Mouse (Mus musculus) liver, postnatal 0 days (tissue): ENCODE data around the gene Bricd5. TPM values are rescaled to one million over a fixed set of nuclear protein-coding genes. Genes with fewer than 3 reads are reported as not detected.

Experiments
- ATAC-seq: fragments of 200-750 bp; cut with Nextera tagmentation; 2 replicates; pipeline ENCODE4 v1.8.0; 2017; ENCODE audit warnings: mild to moderate bottlenecking, moderate library complexity
- DNase-seq: peaks from one replicate; pipeline ENCODE4 v3.0.0-alpha.2; 2016
- H3K27ac ChIP-seq: fragments of 300-500 bp; sonication (generic); 2 replicates; pipeline ENCODE4 v1.5.1; 2014; ENCODE audit warnings: antibody characterized with exemption, moderate library complexity, mild to moderate bottlenecking, low read depth
- H3K27me3 ChIP-seq: fragments of 300-500 bp; sonication (generic); 2 replicates; pipeline ENCODE4 v1.6.1; 2014; ENCODE audit warnings: low read length, control low read depth, mixed read lengths; ENCODE audit not compliant: insufficient read depth
- H3K36me3 ChIP-seq: fragments of 300-500 bp; sonication (generic); replicated peaks from 2 replicates; pipeline ENCODE4 v1.6.1; 2014; ENCODE audit warnings: mild to moderate bottlenecking, control low read depth, low read length, moderate library complexity, mixed read lengths; ENCODE audit not compliant: insufficient read depth
- H3K4me1 ChIP-seq: fragments of 300-500 bp; sonication (generic); 2 replicates; pipeline ENCODE4 v1.6.1; 2014; ENCODE audit warnings: antibody characterized with exemption, mild to moderate bottlenecking, control low read depth; ENCODE audit not compliant: insufficient read depth
- H3K4me2 ChIP-seq: fragments of 300-500 bp; sonication (generic); 2 replicates; pipeline ENCODE4 v1.6.1; 2014; ENCODE audit warnings: low read depth, mild to moderate bottlenecking, low read length, moderate library complexity, mixed read lengths
- H3K4me3 ChIP-seq: fragments of 300-500 bp; sonication (generic); 2 replicates; pipeline ENCODE4 v1.5.1; 2014; ENCODE audit warnings: low read depth, low read length
- H3K9ac ChIP-seq: fragments of 300-500 bp; sonication (generic); replicated peaks from 2 replicates; pipeline ENCODE4 v1.6.1; 2014; ENCODE audit warnings: mild to moderate bottlenecking, moderate library complexity
- H3K9me3 ChIP-seq: fragments of 300-500 bp; sonication (generic); 2 replicates; pipeline ENCODE4 v1.6.1; 2016; ENCODE audit warnings: mild to moderate bottlenecking, control low read depth, low read length, mixed read lengths
- CTCF ChIP-seq: sonication (generic); IDR thresholded peaks from 2 replicates; pipeline ENCODE4 v1.5.1; 2016; ENCODE audit warnings: antibody characterized with exemption, low read depth
- EP300 ChIP-seq: IDR thresholded peaks from 2 replicates; pipeline ENCODE4 v1.6.1; 2016; ENCODE audit warnings: antibody characterized with exemption, low read depth, mild to moderate bottlenecking
- WGBS: fragments of 180-500 bp; shearing (Covaris S2); extraction: QIAGEN DNeasy Blood & Tissue Kit; methylation state at CpG from one replicate; pipeline ENCODE4 v1.1.7; 2014; ENCODE audit not compliant: insufficient replicate concordance; 5-methylcytosine and 5-hydroxymethylcytosine counted together
- polyA plus RNA-seq: library from polyadenylated mRNA; unstranded; fragments of >200 nt; fragmentation: Nextera tagmentation; extraction: Ambion mirVana; gene quantifications from 2 replicates; pipeline ENCODE4 v1.2.1, GENCODE M21; 2015

Bricd5 gene
- polyA plus RNA-seq, 1 experiment from 2014 or later = not detected

GRCm38 (mm10) chr17:24443409-24443808 is 30.3 kb upstream of the Bricd5 start:
- Histone ChIP-seq H3K27ac (no peak overlapping the region), H3K9me3 (no peaks in the 10 kb centered on the region), H3K9ac (no peak overlapping the region), H3K27me3 (no peaks in the 10 kb centered on the region), H3K4me3 (no peak overlapping the region), H3K4me1 (no peaks in the 10 kb centered on the region), H3K4me2 (no peak overlapping the region), H3K36me3 (peaks cover 54% of the 10 kb centered on the region)
- WGBS = 90% methylated on average over 4 of the region's 4 CpGs
- TF ChIP-seq CTCF (no peak), EP300 (no peak)
- ATAC-seq = no peak
- DNase-seq = no peak

GRCm38 (mm10) chr17:24446590-24446989 is 27.1 kb upstream of the Bricd5 start:
- Histone ChIP-seq H3K4me2 (no peak overlapping the region), H3K9ac (no peak overlapping the region), H3K27me3 (no peaks in the 10 kb centered on the region), H3K4me3 (no peak overlapping the region), H3K4me1 (no peaks in the 10 kb centered on the region), H3K36me3 (peaks cover 65% of the 10 kb centered on the region), H3K27ac (no peak overlapping the region), H3K9me3 (no peaks in the 10 kb centered on the region)
- WGBS = 77% methylated on average over 8 of the region's 8 CpGs
- ATAC-seq = no peak
- no peak for DNase-seq
- TF ChIP-seq CTCF = no peak
- no peak for TF ChIP-seq EP300

GRCm38 (mm10) chr17:24449507-24449906 is 24.2 kb upstream of the Bricd5 start:
- Histone ChIP-seq H3K4me2 (no peak overlapping the region), H3K9ac (no peak overlapping the region), H3K4me3 (no peak overlapping the region), H3K9me3 (no peaks in the 10 kb centered on the region), H3K36me3 (peaks cover 54% of the 10 kb centered on the region), H3K27me3 (no peaks in the 10 kb centered on the region), H3K27ac (no peak overlapping the region), H3K4me1 (peaks cover 13% of the 10 kb centered on the region)
- ATAC-seq (no peak), DNase-seq (no peak)
- TF ChIP-seq CTCF = no peak
- no peak for TF ChIP-seq EP300
- 84% methylated on average over 6 of the region's 6 CpGs for WGBS

- no peaks in the 10 kb centered on the region for H3K27me3 ChIP-seq
- ATAC-seq = no peak
- peaks cover 16% of the 10 kb centered on the region for H3K4me1 ChIP-seq
- H3K27ac ChIP-seq = no peak overlapping the region
- DNase-seq = no peak
- H3K4me3 ChIP-seq = no peak overlapping the region
- no peak overlapping the region for H3K9ac ChIP-seq
- WGBS = 92% methylated on average over 6 of the region's 6 CpGs
- no peak overlapping the region for H3K4me2 ChIP-seq
- TF ChIP-seq CTCF (no peak), EP300 (no peak)
- no peaks in the 10 kb centered on the region for H3K9me3 ChIP-seq
- H3K36me3 ChIP-seq = peaks cover 38% of the 10 kb centered on the region
Observed at GRCm38 (mm10) chr17:24451220-24451619, 22.5 kb upstream of the Bricd5 start.

GRCm38 (mm10) chr17:24453372-24453771 is 20.3 kb upstream of the Bricd5 start:
- Histone ChIP-seq H3K27ac (peak overlapping the region; percentile 99; the same call in 1 of the 2 replicates), H3K27me3 (no peaks in the 10 kb centered on the region), H3K4me1 (peaks cover 16% of the 10 kb centered on the region), H3K9me3 (no peaks in the 10 kb centered on the region), H3K4me3 (no peak overlapping the region), H3K4me2 (peak overlapping the region; percentile 83), H3K36me3 (peaks cover 22% of the 10 kb centered on the region), H3K9ac (no peak overlapping the region)
- DNase-seq (no peak), ATAC-seq (no peak)
- TF ChIP-seq EP300 (no peak), CTCF (no peak)
- WGBS = 53% methylated on average over 2 of the region's 2 CpGs

GRCm38 (mm10) chr17:24454218-24454755 is 19.4 kb upstream of the Bricd5 start:
- TF ChIP-seq CTCF = no peak
- no peak; the same call in 1 of the 2 replicates for TF ChIP-seq EP300

More at GRCm38 (mm10) chr17:24454218-24454755, 19.4 kb upstream of the Bricd5 start:
- WGBS = 3% methylated on average over 14 of the region's 14 CpGs
- Histone ChIP-seq H3K4me1 (peaks cover 16% of the 10 kb centered on the region), H3K9ac (peak overlapping the region; percentile 97), H3K36me3 (peaks cover 14% of the 10 kb centered on the region), H3K4me3 (peak overlapping the region; percentile 88), H3K4me2 (peak overlapping the region; percentile 83), H3K27me3 (no peaks in the 10 kb centered on the region), H3K9me3 (no peaks in the 10 kb centered on the region), H3K27ac (peak overlapping the region; percentile 99)
- ATAC-seq (no peak), DNase-seq (no peak)
